Mouse (Mus musculus) 3134 (cell line): ENCODE measurements around the gene Ltbp3.

Experiments
- DNase-seq: peaks from one replicate; pipeline ENCODE4 v3.0.0-alpha.2; 2011; ENCODE audit warnings: low spot score; ENCODE audit not compliant: insufficient read length; ENCODE audit errors: extremely low read depth

Ltbp3 gene

GRCm38 (mm10) chr19:5740320-5741317 is at the start of gene Ltbp3:
TSS of gene Ltbp3 (plus strand) at chr19:5740904.
- DNase-seq: peak; percentile 69

GRCm38 (mm10) chr19:5691601-5692000 is 49.1 kb upstream of the Ltbp3 start:
- no peak for DNase-seq

GRCm38 (mm10) chr19:5692086-5692912 is 48.4 kb upstream of the Ltbp3 start:
- DNase-seq: no peak

GRCm38 (mm10) chr19:5692913-5693396 is 47.7 kb upstream of the Ltbp3 start:
- DNase-seq: no peak

- DNase-seq: no peak
These were observed 46.9 kb upstream of the Ltbp3 start for GRCm38 (mm10) chr19:5693801-5694200.

GRCm38 (mm10) chr19:5695849-5696462 is 44.7 kb upstream of the Ltbp3 start:
- no peak for DNase-seq

- no peak for DNase-seq
These were observed 36.4 kb upstream of the Ltbp3 start, which contains the start of gene Kcnk7 for GRCm38 (mm10) chr19:5704163-5704800. TSS of gene Kcnk7 (plus strand) at chr19:5704367.

GRCm38 (mm10) chr19:5704801-5705571 is 35.7 kb upstream of the Ltbp3 start:
- no peak for DNase-seq

GRCm38 (mm10) chr19:5710068-5710467 is 30.6 kb upstream of the Ltbp3 start:
- no peak for DNase-seq

- DNase-seq: no peak
These were observed 30.1 kb upstream of the Ltbp3 start for GRCm38 (mm10) chr19:5710581-5710980.

GRCm38 (mm10) chr19:5711218-5711617 is 29.5 kb upstream of the Ltbp3 start:
- DNase-seq: no peak

GRCm38 (mm10) chr19:5711907-5712460 is 28.7 kb upstream of the Ltbp3 start:
- DNase-seq: no peak

- no peak for DNase-seq
These were observed 27.4 kb upstream of the Ltbp3 start for GRCm38 (mm10) chr19:5713255-5713654.

GRCm38 (mm10) chr19:5713730-5714129 is 27.0 kb upstream of the Ltbp3 start:
- no peak for DNase-seq

- no peak for DNase-seq
These were observed 24.7 kb upstream of the Ltbp3 start for GRCm38 (mm10) chr19:5715793-5716688.

GRCm38 (mm10) chr19:5716955-5717354 is 23.7 kb upstream of the Ltbp3 start:
- no peak for DNase-seq

GRCm38 (mm10) chr19:5721233-5721632 is 19.5 kb upstream of the Ltbp3 start:
- no peak for DNase-seq

GRCm38 (mm10) chr19:5722848-5723425 is 17.8 kb upstream of the Ltbp3 start:
- DNase-seq: no peak
